Mouse (Mus musculus) midbrain, embryonic 13.5 days (tissue): ENCODE measurements around the gene Ankrd31. TPM values are rescaled to one million over a fixed set of nuclear protein-coding genes. Genes with fewer than 3 reads are reported as not detected.
"Not testable (repeated sequence)": the region's sequence is repeated elsewhere in the genome, so short reads cannot be mapped to it uniquely, and the experiment has no call there.

Experiments
- ATAC-seq: fragments of 200-750 bp; cut with Nextera tagmentation; 2 replicates; pipeline ENCODE4 v1.8.0; 2017; ENCODE audit warnings: mild to moderate bottlenecking, moderate TSS enrichment, moderate library complexity
- H3K27ac ChIP-seq: fragments of 300-500 bp; sonication (generic); 2 replicates; pipeline ENCODE4 v1.5.1; 2015; ENCODE audit warnings: inconsistent platforms, mild to moderate bottlenecking, moderate library complexity
- H3K27me3 ChIP-seq: fragments of 300-500 bp; sonication (generic); 2 replicates; pipeline ENCODE4 v1.6.1; 2015; ENCODE audit warnings: mild to moderate bottlenecking, inconsistent platforms
- H3K36me3 ChIP-seq: fragments of 300-500 bp; sonication (generic); 2 replicates; pipeline ENCODE4 v1.6.1; 2015; ENCODE audit warnings: mild to moderate bottlenecking, inconsistent platforms
- H3K4me1 ChIP-seq: fragments of 300-500 bp; sonication (generic); replicated peaks from 2 replicates; pipeline ENCODE4 v1.6.1; 2015; ENCODE audit warnings: inconsistent platforms
- H3K4me2 ChIP-seq: fragments of 300-500 bp; sonication (generic); replicated peaks from 2 replicates; pipeline ENCODE4 v1.6.1; 2015; ENCODE audit warnings: moderate library complexity, mild to moderate bottlenecking, inconsistent platforms
- H3K4me3 ChIP-seq: fragments of 300-500 bp; sonication (generic); replicated peaks from 2 replicates; pipeline ENCODE4 v1.5.1; 2015; ENCODE audit warnings: mild to moderate bottlenecking, inconsistent platforms
- H3K9ac ChIP-seq: fragments of 300-500 bp; sonication (generic); replicated peaks from 2 replicates; pipeline ENCODE4 v1.6.1; 2015; ENCODE audit warnings: mild to moderate bottlenecking, inconsistent platforms
- H3K9me3 ChIP-seq: fragments of 300-500 bp; sonication (generic); 2 replicates; pipeline ENCODE4 v1.6.1; 2016; ENCODE audit warnings: mild to moderate bottlenecking, inconsistent platforms
- WGBS: fragments of 180-500 bp; shearing (Covaris S2); methylation state at CpG from one replicate; pipeline ENCODE4 v1.1.7; 2015; 5-methylcytosine and 5-hydroxymethylcytosine counted together
- polyA plus RNA-seq: library from polyadenylated mRNA; unstranded; fragments of >200 nt; fragmentation: Nextera tagmentation; extraction: Ambion mirVana; gene quantifications from 2 replicates; pipeline ENCODE4 v1.2.1, GENCODE M21; 2015

Ankrd31 gene
- polyA plus RNA-seq, 1 experiment from 2014 or later: 0.04 TPM

- no peak for ATAC-seq
- Histone ChIP-seq H3K9me3 (no peaks in the 10 kb centered on the region), H3K27me3 (no peaks in the 10 kb centered on the region), H3K4me3 (no peak overlapping the region), H3K4me1 (peaks cover 7% of the 10 kb centered on the region; the same call in 1 of the 2 replicates), H3K9ac (no peak overlapping the region), H3K27ac (no peak overlapping the region), H3K4me2 (no peak overlapping the region), H3K36me3 (no peaks in the 10 kb centered on the region)
Observed at GRCm38 (mm10) chr13:96874071-96874470, 126.0 kb downstream of the Ankrd31 start.

- Histone ChIP-seq H3K36me3 (no peaks in the 10 kb centered on the region), H3K4me3 (no peak overlapping the region), H3K9ac (0 out of 2 replicates have a peak overlapping the region, but pooled peaks have one; percentile 28), H3K4me2 (no peak overlapping the region; the same call in 1 of the 2 replicates), H3K9me3 (no peaks in the 10 kb centered on the region), H3K4me1 (peaks cover 7% of the 10 kb centered on the region; the same call in 1 of the 2 replicates), H3K27ac (no peak overlapping the region), H3K27me3 (no peaks in the 10 kb centered on the region)
- ATAC-seq: no peak
- WGBS: 40% methylated on average over 12 of the region's 12 CpGs
Observed at GRCm38 (mm10) chr13:96878220-96879057, 130.4 kb downstream of the Ankrd31 start.

- Histone ChIP-seq H3K4me3 (no peak overlapping the region), H3K36me3 (no peaks in the 10 kb centered on the region), H3K9ac (no peak overlapping the region), H3K4me1 (no peaks in the 10 kb centered on the region), H3K4me2 (no peak overlapping the region), H3K9me3 (no peaks in the 10 kb centered on the region), H3K27ac (no peak overlapping the region), H3K27me3 (no peaks in the 10 kb centered on the region)
- WGBS: 41% methylated on average over 1 of the region's 1 CpGs
- ATAC-seq: no peak
Observed at GRCm38 (mm10) chr13:96884534-96884933, 136.5 kb downstream of the Ankrd31 start.

GRCm38 (mm10) chr13:96889985-96890384 lies 141.9 kb downstream of the Ankrd31 start:
- H3K4me1 ChIP-seq: no peaks in the 10 kb centered on the region
- H3K27me3 ChIP-seq: no peaks in the 10 kb centered on the region
- 62% methylated on average over 2 of the region's 2 CpGs for WGBS
- H3K9me3 ChIP-seq: no peaks in the 10 kb centered on the region
- no peak for ATAC-seq
- no peaks in the 10 kb centered on the region for H3K36me3 ChIP-seq
- H3K4me2 ChIP-seq: no peak overlapping the region
- no peak overlapping the region for H3K4me3 ChIP-seq
- no peak overlapping the region for H3K27ac ChIP-seq
- H3K9ac ChIP-seq: no peak overlapping the region

- no peaks in the 10 kb centered on the region for H3K4me1 ChIP-seq
- WGBS: 87% methylated on average over 2 of the region's 2 CpGs
- H3K9ac ChIP-seq: no peak overlapping the region
- H3K27me3 ChIP-seq: no peaks in the 10 kb centered on the region
- ATAC-seq: no peak
- H3K4me3 ChIP-seq: no peak overlapping the region
- H3K4me2 ChIP-seq: no peak overlapping the region
- H3K36me3 ChIP-seq: no peaks in the 10 kb centered on the region
- no peaks in the 10 kb centered on the region for H3K9me3 ChIP-seq
- H3K27ac ChIP-seq: no peak overlapping the region
Observed at GRCm38 (mm10) chr13:96895144-96895543, 147.1 kb downstream of the Ankrd31 start.

GRCm38 (mm10) chr13:96906717-96907116 lies 158.6 kb downstream of the Ankrd31 start:
- H3K27me3 ChIP-seq: no peaks in the 10 kb centered on the region
- no peak overlapping the region for H3K4me3 ChIP-seq
- no peak overlapping the region for H3K9ac ChIP-seq
- no peak for ATAC-seq
- H3K9me3 ChIP-seq: no peaks in the 10 kb centered on the region
- H3K27ac ChIP-seq: no peak overlapping the region
- H3K4me2 ChIP-seq: no peak overlapping the region
- no peaks in the 10 kb centered on the region; the same call in 1 of the 2 replicates for H3K4me1 ChIP-seq
- 63% methylated on average over 3 of the region's 3 CpGs for WGBS
- no peaks in the 10 kb centered on the region for H3K36me3 ChIP-seq

GRCm38 (mm10) chr13:96911202-96911601 lies 163.1 kb downstream of the Ankrd31 start:
- no peaks in the 10 kb centered on the region for H3K4me1 ChIP-seq
- ATAC-seq: no peak
- H3K27me3 ChIP-seq: no peaks in the 10 kb centered on the region
- H3K9ac ChIP-seq: no peak overlapping the region
- H3K27ac ChIP-seq: no peak overlapping the region
- no peaks in the 10 kb centered on the region for H3K9me3 ChIP-seq
- no peaks in the 10 kb centered on the region for H3K36me3 ChIP-seq
- 86% methylated on average over 3 of the region's 3 CpGs for WGBS
- no peak overlapping the region for H3K4me3 ChIP-seq
- H3K4me2 ChIP-seq: no peak overlapping the region

- Histone ChIP-seq H3K4me1 (peaks cover 19% of the 10 kb centered on the region), H3K27me3 (peaks cover 39% of the 10 kb centered on the region)
- not testable (repeated sequence) for H3K36me3 ChIP-seq, H3K9ac ChIP-seq, H3K4me2 ChIP-seq, H3K4me3 ChIP-seq, H3K27ac ChIP-seq, ATAC-seq, H3K9me3 ChIP-seq
- WGBS: 95% methylated on average over 4 of the region's 4 CpGs
Observed at GRCm38 (mm10) chr13:96923134-96923533, 175.1 kb downstream of the Ankrd31 start.

GRCm38 (mm10) chr13:96923999-96924961 lies 176.2 kb downstream of the Ankrd31 start, which contains the start of gene Gcnt4:
TSS of gene Gcnt4 (plus strand) at chr13:96924689.
- H3K4me1 ChIP-seq: peaks cover 19% of the 10 kb centered on the region
- H3K9me3 ChIP-seq: no peaks in the 10 kb centered on the region
- H3K4me2 ChIP-seq: peak within 1 kb of the TSS; percentile 100
- H3K27ac ChIP-seq: no peak within 1 kb of the TSS
- ATAC-seq: peak; percentile 83
- peak within 1 kb of the TSS; percentile 72 for H3K9ac ChIP-seq
- H3K27me3 ChIP-seq: peaks cover 39% of the 10 kb centered on the region
- H3K36me3 ChIP-seq: no peaks in the 10 kb centered on the region
- peak within 1 kb of the TSS; percentile 67 for H3K4me3 ChIP-seq
- WGBS: 11% methylated on average over 51 of the region's 56 CpGs

- under 1% methylated on average over 49 of the region's 53 CpGs for WGBS
- Histone ChIP-seq H3K4me3 (peak overlapping the region; percentile 67), H3K4me2 (peak overlapping the region; percentile 100), H3K9ac (peak overlapping the region; percentile 72), H3K9me3 (no peaks in the 10 kb centered on the region), H3K4me1 (peaks cover 19% of the 10 kb centered on the region), H3K36me3 (no peaks in the 10 kb centered on the region), H3K27me3 (peaks cover 39% of the 10 kb centered on the region), H3K27ac (no peak overlapping the region)
- peak; percentile 65 for ATAC-seq
Observed at GRCm38 (mm10) chr13:96924985-96925745, 177.1 kb downstream of the Ankrd31 start.

GRCm38 (mm10) chr13:96925991-96926725 lies 178.1 kb downstream of the Ankrd31 start:
- Histone ChIP-seq H3K9me3 (no peaks in the 10 kb centered on the region), H3K36me3 (no peaks in the 10 kb centered on the region), H3K4me2 (no peak overlapping the region), H3K27ac (no peak overlapping the region), H3K4me3 (no peak overlapping the region), H3K27me3 (peaks cover 39% of the 10 kb centered on the region), H3K4me1 (peaks cover 19% of the 10 kb centered on the region), H3K9ac (no peak overlapping the region)
- WGBS: 43% methylated on average over 10 of the region's 10 CpGs
- ATAC-seq: no peak
